Mouse (Mus musculus) spleen, adult 2 months (tissue): ENCODE data around the gene Bcl2l10. TPM values are rescaled to one million over a fixed set of nuclear protein-coding genes. Genes with fewer than 3 reads are reported as not detected.
"Not testable (repeated sequence)": the region's sequence is repeated elsewhere in the genome, so short reads cannot be mapped to it uniquely, and the experiment has no call there.

Experiments
- DNase-seq, 2 experiments: peaks; one replicate each; pipeline versions ENCODE4 v3.0.0 to v3.0.0-alpha.2; 2012 to 2021; ENCODE audit warnings: low spot score in 2 of 2, low read depth in 1 of 2
- H3K27ac ChIP-seq: fragments of 200-500 bp; 2 replicates; pipeline ENCODE4 v1.5.1; 2012; ENCODE audit warnings: low read length, inconsistent platforms; ENCODE audit not compliant: insufficient read depth
- H3K27me3 ChIP-seq: fragments of 200-500 bp; 2 replicates; pipeline ENCODE4 v1.6.1; 2012; ENCODE audit warnings: mild to moderate bottlenecking, moderate library complexity, low read length, inconsistent platforms; ENCODE audit not compliant: control insufficient read depth, insufficient read depth
- H3K36me3 ChIP-seq: fragments of 200-500 bp; 2 replicates; pipeline ENCODE4 v1.6.1; 2012; ENCODE audit warnings: mild to moderate bottlenecking, low read length, inconsistent platforms; ENCODE audit not compliant: control insufficient read depth, insufficient read depth
- H3K4me1 ChIP-seq: fragments of 200-500 bp; 2 replicates; pipeline ENCODE4 v1.6.1; 2011; ENCODE audit warnings: inconsistent platforms; ENCODE audit not compliant: control insufficient read depth, insufficient read depth, insufficient read length
- H3K4me3 ChIP-seq: fragments of 200-500 bp; 2 replicates; pipeline ENCODE4 v1.5.1; 2011; ENCODE audit warnings: mild to moderate bottlenecking, inconsistent platforms; ENCODE audit not compliant: insufficient read depth, insufficient read length; ENCODE audit errors: extremely low read depth
- CTCF ChIP-seq: fragments of 200-500 bp; IDR thresholded peaks from 2 replicates; pipeline ENCODE4 v1.5.1; 2011; ENCODE audit warnings: mild to moderate bottlenecking, inconsistent platforms; ENCODE audit not compliant: insufficient read depth, insufficient read length, insufficient replicate concordance; ENCODE audit errors: extremely low read depth
- POLR2A ChIP-seq: fragments of 200-500 bp; IDR thresholded peaks from 2 replicates; pipeline ENCODE4 v1.6.1; 2011; ENCODE audit warnings: low read depth, low read length, inconsistent platforms
- WGBS: fragments of 180-500 bp; shearing (Covaris S2); methylation state at CpG from one replicate; pipeline ENCODE4 v1.1.7; 2018; 5-methylcytosine and 5-hydroxymethylcytosine counted together
- polyA plus RNA-seq: library from polyadenylated mRNA; depleted of rRNA; stranded (reverse); fragments of >200 nt; gene quantifications from 2 replicates; pipeline ENCODE4 v1.2.3, GENCODE M21; 2012

Bcl2l10 gene
- polyA plus RNA-seq, 1 experiment = not detected

- H3K27ac ChIP-seq = no peak overlapping the region
- no peak overlapping the region for H3K4me3 ChIP-seq
- WGBS = 58% methylated on average over 4 of the region's 4 CpGs
- H3K4me1 ChIP-seq = no peaks in the 10 kb centered on the region
- no peaks in the 10 kb centered on the region for H3K36me3 ChIP-seq
- no peaks in the 10 kb centered on the region for H3K27me3 ChIP-seq
- DNase-seq = no peak
- TF ChIP-seq POLR2A (no peak), CTCF (no peak)
These were observed 14.6 kb downstream of the Bcl2l10 start for GRCm38 (mm10) chr9:75362201-75362600.

GRCm38 (mm10) chr9:75363001-75363400, 15.4 kb downstream of the Bcl2l10 start:
- no peaks in the 10 kb centered on the region for H3K27me3 ChIP-seq
- 83% methylated on average over 5 of the region's 5 CpGs for WGBS
- no peak overlapping the region for H3K27ac ChIP-seq
- no peak for TF ChIP-seq CTCF
- H3K4me1 ChIP-seq = no peaks in the 10 kb centered on the region
- no peak overlapping the region for H3K4me3 ChIP-seq
- no peak for DNase-seq
- H3K36me3 ChIP-seq = no peaks in the 10 kb centered on the region

- H3K4me1 ChIP-seq, H3K27me3 ChIP-seq, H3K4me3 ChIP-seq, H3K27ac ChIP-seq, DNase-seq, H3K36me3 ChIP-seq: not testable (repeated sequence)
- WGBS = 80% methylated on average over 7 of the region's 7 CpGs
These were observed 16.1 kb downstream of the Bcl2l10 start for GRCm38 (mm10) chr9:75363702-75364101.

GRCm38 (mm10) chr9:75365195-75365594, 17.6 kb downstream of the Bcl2l10 start:
- H3K36me3 ChIP-seq = no peaks in the 10 kb centered on the region
- H3K27ac ChIP-seq = no peak overlapping the region
- DNase-seq = no peak
- no peak overlapping the region for H3K4me3 ChIP-seq
- no peak for TF ChIP-seq CTCF
- TF ChIP-seq POLR2A = no peak
- H3K27me3 ChIP-seq = no peaks in the 10 kb centered on the region
- 90% methylated on average over 4 of the region's 4 CpGs for WGBS
- H3K4me1 ChIP-seq = no peaks in the 10 kb centered on the region

- no peak for DNase-seq
- WGBS = 82% methylated on average over 5 of the region's 5 CpGs
- Histone ChIP-seq H3K4me1 (no peaks in the 10 kb centered on the region), H3K27ac (no peak overlapping the region), H3K36me3 (no peaks in the 10 kb centered on the region), H3K27me3 (no peaks in the 10 kb centered on the region), H3K4me3 (no peak overlapping the region)
- TF ChIP-seq CTCF = no peak
- TF ChIP-seq POLR2A = no peak
These were observed 18.6 kb downstream of the Bcl2l10 start for GRCm38 (mm10) chr9:75366191-75366590.

- Histone ChIP-seq H3K4me1 (no peaks in the 10 kb centered on the region), H3K4me3 (no peak overlapping the region), H3K27me3 (no peaks in the 10 kb centered on the region), H3K27ac (no peak overlapping the region), H3K36me3 (no peaks in the 10 kb centered on the region)
- WGBS = 65% methylated on average over 3 of the region's 3 CpGs
- DNase-seq = no peak
- TF ChIP-seq CTCF (no peak), POLR2A (no peak)
These were observed 21.2 kb downstream of the Bcl2l10 start for GRCm38 (mm10) chr9:75368779-75369178.

GRCm38 (mm10) chr9:75375606-75376005, 28.0 kb downstream of the Bcl2l10 start:
- Histone ChIP-seq H3K4me1 (no peaks in the 10 kb centered on the region), H3K27ac (no peak overlapping the region), H3K4me3 (no peak overlapping the region), H3K36me3 (no peaks in the 10 kb centered on the region), H3K27me3 (no peaks in the 10 kb centered on the region)
- WGBS = 97% methylated on average over 9 of the region's 9 CpGs
- DNase-seq = no peak
- TF ChIP-seq CTCF = no peak
